Mouse (Mus musculus): ENCODE results near the gene Ddx24.
"Not testable (repeated sequence)": the region's sequence is repeated elsewhere in the genome, so short reads cannot be mapped to it uniquely, and the experiment has no call there.

The Ddx24 gene

DNA sequence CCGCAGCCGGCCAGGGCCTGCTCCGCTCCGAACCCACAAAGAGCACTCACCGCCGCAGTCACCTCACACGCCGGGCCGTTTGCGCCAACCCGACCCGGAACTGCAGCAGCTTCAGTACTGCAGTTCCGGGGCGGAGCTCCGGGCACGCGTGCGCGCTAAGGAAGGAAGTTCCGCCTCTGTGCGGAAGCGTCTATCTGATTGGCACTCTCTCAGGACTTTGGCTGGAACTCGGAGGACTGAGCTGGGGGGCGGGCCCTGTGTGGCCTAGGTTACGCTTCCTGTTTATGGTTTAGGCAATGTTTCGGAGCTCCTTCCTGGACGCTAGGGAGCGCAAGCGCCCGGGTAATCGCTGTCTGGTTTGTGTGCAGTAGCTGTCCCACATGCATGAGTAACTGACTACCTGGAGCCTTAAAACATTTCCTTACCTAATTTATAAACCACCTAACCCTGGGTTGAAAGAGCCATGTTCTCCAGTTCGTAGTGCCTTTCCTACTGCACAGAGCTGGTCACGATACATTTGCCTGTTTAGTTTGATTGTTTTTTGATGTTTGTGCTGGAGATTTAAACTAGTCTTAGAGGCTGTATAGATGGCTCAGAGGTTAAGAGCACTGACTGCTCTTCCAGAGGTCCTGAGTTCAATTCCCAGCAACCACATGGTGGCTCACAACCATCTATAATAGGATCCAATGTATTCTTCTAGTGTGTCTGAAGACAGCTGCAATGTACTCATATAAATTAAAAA, at the start of gene Ddx24:
Gene Ddx24, minus strand, starts transcription at position 102 of the 742 bp plus-strand sequence.
- peak; percentile 96 for DNase-seq (ENCODE audit: low read depth, low spot score)

DNA sequence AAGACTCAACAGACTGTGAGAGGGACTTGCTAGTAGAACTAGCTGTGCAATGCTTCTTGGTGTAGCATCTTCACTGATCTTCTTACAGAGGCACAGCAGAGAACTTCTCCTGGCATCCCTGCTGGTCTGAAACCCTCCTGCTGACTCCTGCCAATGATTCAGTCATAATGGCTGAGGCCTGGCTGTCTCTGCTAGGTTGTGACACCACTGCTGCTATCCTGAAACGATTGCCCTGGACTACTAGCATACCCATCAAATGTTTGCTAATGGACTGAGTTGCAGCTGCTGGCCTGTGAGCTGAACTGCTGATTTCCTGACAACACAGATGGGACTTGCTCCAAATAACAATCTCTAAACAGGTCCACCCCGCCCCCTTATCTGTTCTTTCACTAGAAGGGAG, 48.9 kb upstream of the Ddx24 start:
- no peak for DNase-seq (ENCODE audit: low read depth, low spot score)

DNA sequence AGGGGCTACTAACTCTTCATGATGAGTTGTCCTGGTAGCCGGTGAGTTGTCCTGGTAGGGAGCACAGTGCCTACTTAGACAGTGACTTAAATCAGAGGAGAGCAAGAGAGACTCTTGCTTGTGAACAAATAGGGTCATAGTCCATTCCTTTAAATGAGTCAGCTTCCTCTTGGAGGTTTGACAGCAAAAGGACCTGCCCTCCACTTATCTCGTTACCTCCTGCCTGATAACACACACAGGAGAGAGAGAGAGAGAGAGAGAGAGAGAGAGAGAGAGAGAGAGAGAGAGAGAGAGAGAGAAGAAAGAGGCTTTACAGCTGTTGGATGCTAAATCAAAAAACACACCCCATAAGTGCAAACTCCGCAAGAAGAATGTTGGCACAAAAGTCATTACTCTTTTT, 31.5 kb upstream of the Ddx24 start, which contains the start of gene Ifi27l2b:
Gene Ifi27l2b, minus strand, starts transcription at position 84 of the 400 bp plus-strand sequence.
- no peak for DNase-seq (ENCODE audit: low read depth, low spot score)

DNA sequence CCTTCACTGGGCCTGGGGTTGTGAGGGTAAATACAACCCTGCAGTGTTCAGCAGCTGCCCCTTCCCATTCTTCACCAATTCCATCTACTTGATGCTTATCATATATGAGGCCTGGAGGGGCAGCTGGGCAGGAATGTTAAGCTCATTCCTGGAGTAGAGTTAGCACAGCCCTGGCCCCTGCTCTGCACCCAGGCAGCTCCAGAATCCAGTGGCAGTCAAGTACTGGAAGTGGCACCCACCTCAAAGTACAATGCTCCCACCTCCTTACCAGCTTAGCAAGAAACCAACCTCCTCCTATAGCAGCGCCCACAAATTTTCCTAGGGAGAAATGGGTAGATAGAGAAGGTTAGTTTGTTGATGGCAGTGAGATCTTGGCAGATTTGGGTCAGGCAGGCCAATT, 31.1 kb upstream of the Ddx24 start:
- DNase-seq (ENCODE audit: low read depth, low spot score) = not testable (repeated sequence)

DNA sequence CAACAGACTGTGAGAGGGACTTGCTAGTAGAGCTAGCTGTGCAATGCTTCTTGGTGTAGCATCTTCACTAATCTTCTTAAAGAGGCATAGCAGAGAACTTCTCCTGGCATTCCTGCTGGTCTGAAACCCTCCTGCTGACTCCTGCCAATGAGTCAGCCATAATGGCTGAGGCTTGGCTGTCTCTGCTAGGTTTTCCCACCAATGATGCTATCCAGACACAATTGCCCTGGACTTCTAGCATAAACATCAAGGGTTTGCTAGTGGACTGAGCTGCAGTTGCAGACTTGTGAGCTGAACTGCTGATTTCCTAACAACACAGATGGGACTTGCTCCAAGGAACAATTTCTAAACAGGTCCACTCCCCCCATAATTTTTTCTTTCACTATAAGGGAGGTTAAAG, 27.7 kb upstream of the Ddx24 start:
- no peak for DNase-seq (ENCODE audit: low read depth, low spot score)

DNA sequence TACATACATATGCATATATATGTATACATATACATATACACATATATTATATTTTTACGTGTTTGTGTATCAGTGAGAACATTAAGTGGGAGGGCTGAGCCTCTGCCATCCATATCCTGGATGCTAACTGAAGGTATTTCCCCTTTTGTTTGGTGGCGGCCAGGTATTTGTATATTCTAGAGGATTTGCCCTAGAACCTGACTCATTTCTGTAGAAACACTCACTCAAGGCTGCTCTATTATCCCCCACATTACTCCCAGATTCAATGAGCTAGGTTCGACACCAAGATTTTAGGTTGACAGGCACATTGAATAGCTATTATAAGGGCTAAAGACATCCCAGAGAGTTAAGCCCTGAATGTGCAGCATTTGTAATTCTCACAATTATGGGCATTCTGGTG, 19.4 kb upstream of the Ddx24 start:
- no peak for DNase-seq (ENCODE audit: low read depth, low spot score)

DNA sequence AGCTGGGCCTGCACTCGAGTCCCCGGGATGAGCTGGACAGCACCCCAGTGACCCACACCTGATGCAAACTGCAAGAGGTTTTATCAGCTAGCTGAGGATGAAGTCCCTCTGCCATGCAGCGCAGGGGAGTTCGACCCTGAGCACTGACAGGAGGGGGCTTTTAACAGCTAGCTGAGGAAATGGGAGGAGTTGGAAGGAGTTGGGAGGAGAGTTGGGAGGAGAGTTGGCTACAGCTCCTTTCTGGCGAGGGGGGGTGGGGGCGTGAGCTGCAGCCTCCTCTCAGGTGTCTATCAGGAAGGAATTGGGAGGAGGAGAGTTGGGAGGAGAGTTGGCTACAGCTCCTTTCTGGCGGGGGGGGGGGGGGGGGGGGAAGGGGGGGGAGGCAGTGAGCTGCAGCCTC, 18.6 kb upstream of the Ddx24 start:
- DNase-seq (ENCODE audit: low read depth, low spot score) = not testable (repeated sequence)

DNA sequence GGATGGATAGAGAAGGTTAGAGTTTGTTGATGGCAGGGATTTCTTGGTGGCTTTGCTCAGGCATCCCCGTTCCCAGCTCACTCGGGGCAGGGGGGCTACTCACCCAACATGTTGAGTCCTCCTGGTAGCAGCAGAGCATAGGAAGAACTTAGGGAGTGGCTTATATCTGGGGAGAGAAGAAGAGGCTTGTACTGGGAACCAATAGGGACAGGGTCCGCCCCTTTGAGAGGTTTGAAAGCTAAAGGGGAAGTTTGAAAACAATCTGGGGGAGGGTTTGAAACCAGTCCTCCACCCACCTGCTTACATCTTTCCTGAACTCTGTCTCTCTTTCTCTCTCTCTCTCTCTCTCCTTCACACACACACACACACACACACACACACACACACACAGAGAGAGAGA, 17.9 kb upstream of the Ddx24 start, which contains the start of gene Ifi27l2a:
Gene Ifi27l2a, minus strand, starts transcription at position 157 of the 400 bp plus-strand sequence.
- no peak for DNase-seq (ENCODE audit: low read depth, low spot score)

DNA sequence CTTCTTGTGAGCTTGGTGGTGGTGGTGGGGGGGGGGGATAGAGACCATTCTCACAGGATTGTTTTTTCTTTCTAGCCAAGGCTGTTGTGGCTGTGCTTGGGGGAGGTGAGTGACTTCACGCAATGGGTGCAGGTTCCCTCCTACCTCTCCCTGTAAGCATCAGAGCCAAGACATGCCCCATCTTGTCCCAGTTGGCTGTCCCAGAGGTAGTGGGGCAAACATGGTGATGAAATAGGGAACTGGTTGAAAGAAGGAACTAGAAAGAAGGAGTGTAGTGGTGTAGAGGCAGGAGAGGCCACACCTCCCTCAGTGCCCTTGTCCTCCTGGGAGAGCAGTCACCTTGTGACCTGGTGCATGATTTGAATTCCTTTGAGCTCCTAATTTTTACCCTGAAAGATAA, 12.0 kb upstream of the Ddx24 start:
- no peak for DNase-seq (ENCODE audit: low read depth, low spot score)

DNA sequence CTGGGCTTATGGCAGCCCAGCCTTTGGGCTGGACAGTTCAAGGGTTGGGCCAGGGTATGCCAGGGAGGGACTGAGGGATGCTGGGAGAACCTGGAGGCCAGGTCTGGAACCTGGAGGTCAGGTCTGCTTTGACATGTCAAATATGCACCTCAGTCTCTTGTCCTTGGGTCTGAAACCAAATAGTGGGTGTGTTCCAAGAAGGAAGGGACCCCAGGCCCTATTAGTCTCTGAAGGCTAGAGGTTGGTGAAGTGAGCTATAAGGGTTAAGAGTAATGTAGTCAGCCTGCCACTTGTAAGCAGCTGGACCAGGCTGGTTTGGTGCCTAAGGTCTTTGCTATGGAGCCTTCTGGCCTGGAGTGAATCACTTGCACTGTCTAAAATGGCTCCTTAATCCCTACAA, 9.2 kb upstream of the Ddx24 start:
- no peak for DNase-seq (ENCODE audit: low read depth, low spot score)

DNA sequence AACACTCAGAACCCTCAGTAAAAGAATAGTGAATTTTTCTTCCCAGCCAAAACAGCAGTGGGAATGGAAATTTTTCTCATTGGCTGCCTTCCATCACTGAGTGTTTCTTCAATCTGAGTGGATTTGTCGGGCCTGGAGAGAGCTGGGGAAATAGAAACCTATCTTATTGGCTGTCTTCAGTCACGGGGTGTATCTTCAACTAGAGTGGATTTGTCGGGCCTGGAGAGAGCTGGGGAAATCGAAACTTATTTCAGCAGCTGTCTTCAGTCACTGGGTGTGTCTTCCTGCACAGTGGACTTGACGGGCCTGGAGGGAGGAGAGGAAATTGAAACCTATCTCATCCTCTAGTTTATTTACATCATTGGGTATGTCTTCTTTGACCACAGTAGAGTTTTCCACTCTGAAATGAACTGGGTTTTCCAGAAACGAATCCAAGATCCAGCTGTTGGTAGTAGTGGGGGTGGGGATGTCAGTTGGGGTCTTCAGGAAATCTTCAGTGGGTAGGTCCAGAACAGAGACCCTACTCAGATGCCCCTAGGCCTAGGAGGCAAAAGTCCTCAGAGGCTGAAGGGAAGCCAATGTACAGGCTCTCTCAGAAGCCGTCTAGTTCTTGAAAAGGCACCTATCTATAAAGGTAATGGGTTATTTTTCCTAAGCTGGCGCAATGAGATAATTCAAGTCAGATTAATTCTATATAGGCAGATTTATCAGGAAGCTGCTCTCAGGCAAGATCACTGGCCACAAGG, 8.5 kb upstream of the Ddx24 start, which contains the start of gene Ifi27:
Gene Ifi27, plus strand, starts transcription at position 226 of the 746 bp plus-strand sequence.
- DNase-seq (ENCODE audit: low read depth, low spot score) = no peak

DNA sequence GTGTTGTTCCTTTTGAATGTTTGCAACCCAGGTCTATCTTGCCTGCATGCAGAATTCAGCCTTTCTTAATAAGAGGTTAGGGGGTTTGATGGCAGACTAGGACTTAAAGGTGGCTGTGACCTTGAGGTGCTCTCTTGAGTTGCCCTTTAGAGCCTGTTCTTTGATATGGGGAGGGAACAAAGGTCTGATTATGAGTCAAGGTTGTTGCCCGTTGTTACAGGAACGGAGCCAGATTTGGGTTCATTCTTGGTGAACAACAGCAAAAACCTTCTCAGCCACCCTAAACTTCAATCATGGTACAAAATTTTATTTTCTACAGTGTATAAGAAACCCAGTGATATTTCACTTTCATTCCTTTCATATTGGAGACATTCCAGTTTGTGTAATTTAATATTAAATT, 7.8 kb upstream of the Ddx24 start:
- DNase-seq (ENCODE audit: low read depth, low spot score) = no peak

DNA sequence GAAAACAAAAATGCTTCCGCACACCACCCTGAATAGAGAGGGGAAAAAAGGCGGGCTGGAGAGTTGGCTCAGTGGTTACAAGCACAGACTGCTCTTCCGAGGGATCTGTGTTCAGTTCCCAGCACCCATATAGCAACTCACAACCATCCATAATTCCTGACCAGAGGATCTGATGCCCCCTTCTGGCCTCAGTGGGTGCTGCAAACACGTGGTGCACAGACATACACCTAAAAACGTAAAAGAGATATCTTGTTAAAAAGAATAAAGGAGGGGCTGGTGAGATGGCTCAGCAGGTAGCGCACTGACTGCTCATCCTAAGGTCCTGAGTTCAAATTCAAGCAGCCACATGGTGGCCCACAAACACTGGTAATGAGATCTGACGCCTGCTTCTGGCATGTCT, 1.1 kb upstream of the Ddx24 start:
- no peak for DNase-seq (ENCODE audit: low read depth, low spot score)

DNA sequence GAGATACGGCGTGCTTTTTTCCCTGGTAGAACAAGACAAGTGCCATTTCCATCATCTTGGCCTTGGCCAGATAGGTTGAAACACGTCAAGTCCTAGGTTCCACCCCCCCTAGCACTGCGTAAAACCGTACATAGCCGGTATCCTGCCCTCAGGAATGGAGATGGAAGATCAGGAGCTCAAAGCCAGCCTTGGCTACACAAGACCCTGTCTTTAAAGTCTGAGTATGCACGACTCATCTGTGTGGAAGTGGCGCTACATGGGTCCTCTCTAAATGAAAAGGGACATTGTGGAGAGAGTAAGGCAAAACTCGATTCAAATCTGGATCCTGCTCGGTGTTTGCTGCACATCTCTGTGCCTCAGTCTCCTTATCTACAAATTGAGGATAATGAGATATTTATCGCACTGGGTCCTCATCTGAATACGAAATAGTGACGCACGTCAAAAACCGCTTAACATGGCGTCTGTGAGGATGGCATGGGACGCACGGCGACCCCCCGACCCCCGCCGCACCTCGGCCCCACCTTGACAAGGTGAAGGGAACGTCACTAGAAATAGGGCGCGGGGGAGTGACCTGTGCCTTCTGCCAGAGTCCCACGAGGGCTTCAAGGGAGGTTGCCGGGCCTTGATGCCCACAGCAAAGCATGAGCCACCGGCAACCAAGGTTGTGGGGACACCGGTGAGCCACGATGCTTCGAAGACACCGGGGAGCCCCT, 458 bp downstream of the Ddx24 start:
- no peak for DNase-seq (ENCODE audit: low read depth, low spot score)

DNA sequence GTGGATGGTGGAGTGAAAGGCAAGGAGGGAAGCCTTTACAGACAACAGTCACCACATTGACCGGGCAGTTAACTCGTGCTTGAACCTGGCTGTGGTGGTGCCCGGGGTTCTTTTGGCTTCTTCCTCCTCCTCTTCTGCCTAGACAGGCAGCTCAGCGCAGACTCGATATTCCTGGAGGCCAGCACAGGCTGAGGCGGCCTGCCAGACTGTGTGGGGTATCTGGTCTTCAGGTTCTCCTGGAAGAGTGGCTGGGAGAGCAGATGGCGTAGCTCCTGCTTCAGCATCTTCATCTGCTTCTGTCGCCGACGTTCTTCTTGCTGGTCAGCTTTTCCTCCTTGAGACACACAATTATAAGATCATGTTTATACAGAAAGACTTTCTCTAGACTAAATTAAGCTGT, 17.5 kb downstream of the Ddx24 start:
- DNase-seq (ENCODE audit: low read depth, low spot score) = no peak

DNA sequence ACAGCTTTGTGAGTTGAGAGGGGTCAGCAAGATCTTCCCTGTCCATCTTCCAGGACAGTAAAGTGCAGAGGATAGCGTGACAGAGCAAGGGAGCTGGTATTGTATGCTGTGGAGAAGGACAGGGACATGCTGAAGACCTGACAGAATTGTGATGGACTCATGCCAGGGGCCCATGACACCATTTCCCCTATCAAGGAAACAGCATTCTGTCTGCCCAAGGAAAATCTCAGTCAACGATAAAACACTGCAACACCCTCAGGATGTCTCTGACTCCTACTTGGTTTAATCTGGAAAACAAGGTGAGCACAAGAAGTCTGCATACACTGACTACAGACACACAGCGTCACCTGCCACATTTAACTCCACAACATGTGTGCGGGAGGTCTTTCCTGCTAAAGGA, 17.9 kb downstream of the Ddx24 start, which contains the start of gene 9330161L09Rik:
Gene 9330161L09Rik, minus strand, starts transcription at position 101 of the 400 bp plus-strand sequence.
- no peak for DNase-seq (ENCODE audit: low read depth, low spot score)

DNA sequence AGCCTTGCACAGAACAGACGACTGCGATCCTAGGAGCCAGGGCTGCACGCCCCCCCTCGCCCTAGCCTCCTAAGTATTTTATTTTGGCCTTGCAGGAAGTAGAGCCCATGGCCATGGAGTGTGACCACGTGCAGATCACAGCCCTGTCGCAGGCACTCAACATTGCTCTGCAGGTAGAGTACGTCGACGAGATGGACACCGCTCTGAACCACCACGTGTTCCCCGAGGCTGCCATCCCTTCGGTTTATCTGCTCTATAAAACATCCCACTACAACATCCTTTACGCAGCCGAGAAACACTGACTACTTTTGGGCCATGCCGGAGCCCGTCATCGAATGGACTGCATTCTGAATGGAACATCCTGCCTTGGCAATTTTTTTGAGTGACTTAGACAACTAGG, 21.5 kb downstream of the Ddx24 start:
- no peak for DNase-seq (ENCODE audit: low read depth, low spot score)

DNA sequence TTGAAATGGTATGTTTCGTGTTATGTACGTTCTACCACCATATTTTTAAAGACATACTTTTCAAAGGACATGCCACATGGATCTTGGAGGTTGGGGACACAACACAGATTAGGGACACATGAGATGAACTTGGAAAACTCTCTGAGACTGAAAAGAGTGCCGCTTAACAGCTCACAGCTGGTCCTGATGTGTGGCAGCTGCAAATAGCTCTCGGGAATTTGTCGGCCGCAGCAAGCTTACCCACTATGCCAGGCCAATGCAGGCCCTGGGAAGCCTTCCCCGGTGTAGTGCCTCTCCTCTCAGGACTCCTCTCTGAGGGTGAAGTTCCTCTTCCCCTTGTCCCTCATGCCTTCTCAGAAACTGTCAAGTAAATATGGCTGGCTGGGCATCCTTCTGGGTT, 28.9 kb downstream of the Ddx24 start:
- DNase-seq (ENCODE audit: low read depth, low spot score) = no peak

DNA sequence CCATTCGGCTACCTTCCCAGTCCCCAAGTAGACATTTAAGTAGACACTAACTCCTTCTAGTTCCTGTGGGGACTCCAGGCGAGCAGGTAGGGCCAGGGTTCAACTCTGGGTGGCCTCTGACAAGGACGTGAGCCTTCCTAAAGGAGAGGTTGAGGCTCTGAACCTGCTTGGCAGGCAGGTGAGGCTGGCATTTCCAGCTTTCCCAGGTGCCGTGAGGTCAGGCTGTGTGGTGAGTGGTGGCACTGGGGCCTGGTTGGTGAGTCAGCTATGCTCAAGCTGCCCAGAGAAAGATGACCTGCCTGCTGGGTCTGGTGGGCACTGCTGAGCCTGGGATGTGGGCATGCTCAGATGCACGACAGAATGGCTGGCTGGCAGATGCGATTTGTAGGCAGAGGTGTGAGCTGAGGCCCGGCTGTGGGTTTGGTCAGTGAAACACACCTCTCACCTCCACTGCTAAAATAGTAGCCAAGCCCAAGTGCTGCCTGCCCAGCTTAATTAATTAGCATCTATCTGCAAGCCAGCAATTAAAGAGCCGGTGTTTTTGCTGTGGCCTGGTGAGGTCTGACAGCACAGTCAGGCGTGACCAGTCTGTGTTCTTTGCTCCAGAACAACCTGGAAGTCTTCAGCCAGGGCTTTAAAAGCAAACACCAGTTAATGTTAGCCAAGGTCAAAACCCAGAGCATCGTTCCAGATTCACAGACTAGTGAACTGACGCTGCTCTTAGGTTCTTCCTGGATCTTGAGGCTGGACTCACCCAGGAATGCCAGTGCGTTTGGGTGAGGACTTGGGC, 29.9 kb downstream of the Ddx24 start:
- no peak for DNase-seq (ENCODE audit: low read depth, low spot score)

DNA sequence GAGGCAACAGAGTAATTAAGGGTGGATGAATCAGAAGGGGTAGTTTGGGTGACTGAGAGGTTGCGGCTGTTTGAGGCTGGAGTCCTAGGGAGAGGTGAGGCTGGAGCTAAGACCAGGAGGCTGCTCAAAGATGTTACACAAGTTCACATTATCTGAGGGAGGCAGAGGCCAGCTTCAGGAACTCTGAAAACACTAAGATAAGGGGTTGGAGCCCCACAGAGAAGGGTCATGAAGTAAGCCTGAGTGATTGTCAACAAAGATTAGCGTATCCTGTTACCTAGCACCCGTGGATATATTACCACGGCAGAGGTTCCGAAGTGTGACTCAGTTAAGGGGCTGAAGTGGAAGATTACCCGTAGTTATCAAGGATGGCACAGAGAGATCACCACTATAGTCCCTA, 32.1 kb downstream of the Ddx24 start:
- DNase-seq (ENCODE audit: low read depth, low spot score) = no peak

DNA sequence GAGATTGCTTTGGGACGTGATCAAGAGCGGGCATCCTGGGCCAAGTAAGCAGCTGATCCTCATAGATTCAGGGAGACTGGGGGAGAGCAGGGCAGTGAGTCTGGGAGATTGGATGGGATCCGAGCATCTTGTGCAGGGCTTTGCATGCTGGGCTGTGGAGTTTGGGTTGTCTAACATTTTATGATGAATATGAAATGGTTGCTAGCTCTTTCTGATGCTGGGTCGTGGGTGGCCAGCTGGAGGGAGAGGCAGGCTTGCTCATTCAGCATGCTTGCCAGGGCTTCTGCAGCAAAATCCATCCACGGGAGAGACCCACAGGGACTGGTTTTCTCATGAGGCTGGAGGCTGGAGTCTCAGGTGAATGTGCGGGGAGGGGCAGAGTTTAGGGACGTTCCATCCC, 34.5 kb downstream of the Ddx24 start:
- no peak for DNase-seq (ENCODE audit: low read depth, low spot score)
